Mouse (Mus musculus): ENCODE results near the gene Trhde. TPM values are rescaled to one million over a fixed set of nuclear protein-coding genes. Genes with fewer than 3 reads are reported as not detected.
A peak's percentile ranks its signal among the peaks of the same experiment; 100 is the strongest.

Gene Trhde
- polyA plus RNA-seq (2014; fragmentation: Nextera tagmentation; extraction: Ambion mirVana) = 0.37 and 0.53 TPM in 2 replicates

DNA sequence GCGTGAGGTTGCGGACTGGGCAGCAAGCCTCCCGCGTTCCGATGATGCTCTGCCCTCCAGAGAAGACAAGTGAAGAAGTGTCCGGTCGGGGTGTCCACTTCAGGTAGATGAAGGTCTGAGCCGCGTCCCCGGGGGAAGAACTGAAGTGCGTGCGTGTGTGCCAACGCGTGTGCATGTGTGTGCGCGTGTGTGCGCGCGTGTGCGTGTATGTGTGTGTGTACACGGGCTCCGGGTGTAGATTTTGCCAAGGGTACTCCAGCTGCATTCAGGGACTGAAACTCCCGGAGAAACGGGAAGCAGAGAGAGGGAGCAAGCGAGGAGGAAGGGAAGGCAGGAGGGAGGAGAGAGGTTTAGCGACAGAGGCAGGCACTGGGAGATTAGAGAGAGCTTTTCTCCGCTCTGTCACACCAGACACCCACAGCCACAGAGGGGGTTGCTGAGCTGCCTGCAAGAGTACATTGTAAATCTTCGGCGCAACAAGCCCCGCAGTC, at the start of gene Trhde:
Gene Trhde, minus strand, starts transcription at position 147 of the 491 bp plus-strand sequence.
- H3K4me1 ChIP-seq (replicated peaks; ENCODE audit: control insufficient read depth, insufficient read depth, low read length) = 0 out of 2 replicates have a peak, but pooled peaks cover 2% of the 10 kb centered on the region
- H3K4me2 ChIP-seq (ENCODE audit: low read depth, low read length, severe bottlenecking) = peak within 1 kb of the TSS; percentile 90
- H3K9me3 ChIP-seq (ENCODE audit: control insufficient read depth, low read length) = no peaks in the 10 kb centered on the region
- DNase-seq (ENCODE audit: low spot score) (peak; percentile 65), ATAC-seq (replicated peaks; ENCODE audit: low FRiP score) (peak; percentile 42)
- no peak within 1 kb of the TSS for H3K27ac ChIP-seq (ENCODE audit: low read depth, low read length)
- peaks cover 26% of the 10 kb centered on the region for H3K27me3 ChIP-seq (ENCODE audit: control insufficient read depth, insufficient read depth, low read length)
- H3K4me3 ChIP-seq (ENCODE audit: low read depth, low read length) = peak within 1 kb of the TSS; percentile 54
- under 1% methylated on average over 30 of the region's 30 CpGs for WGBS
- no peaks in the 10 kb centered on the region for H3K36me3 ChIP-seq (ENCODE audit: control insufficient read depth, insufficient read depth, low read length)
- peak within 1 kb of the TSS; percentile 53 for H3K9ac ChIP-seq (ENCODE audit: low read length)

DNA sequence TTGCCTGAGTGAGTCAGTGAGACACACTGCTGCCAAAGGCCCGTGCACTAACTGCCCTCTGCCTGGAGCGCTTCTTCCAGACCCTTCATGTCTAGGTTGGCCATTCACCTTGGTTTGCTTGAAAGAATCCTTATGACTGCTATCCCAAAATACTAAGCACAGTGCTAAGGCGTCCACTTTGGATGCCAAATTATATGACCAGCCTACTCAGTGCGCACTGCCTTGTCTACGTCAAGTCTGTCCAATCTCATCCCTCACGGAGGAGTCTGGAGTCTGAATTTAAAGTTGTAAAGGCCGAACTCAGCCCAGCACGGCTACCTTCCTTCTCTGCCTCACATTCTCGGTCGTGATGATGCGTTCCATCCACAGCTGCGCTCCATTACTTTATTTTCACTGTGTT, 39.9 kb upstream of the Trhde start:
- no peak overlapping the region for H3K27ac ChIP-seq (ENCODE audit: low read depth, low read length)
- H3K36me3 ChIP-seq (ENCODE audit: control insufficient read depth, insufficient read depth, low read length) = no peaks in the 10 kb centered on the region
- H3K4me3 ChIP-seq (ENCODE audit: low read depth, low read length) = no peak overlapping the region
- no peaks in the 10 kb centered on the region for H3K27me3 ChIP-seq (ENCODE audit: control insufficient read depth, insufficient read depth, low read length)
- DNase-seq (ENCODE audit: low spot score) (no peak), ATAC-seq (replicated peaks; ENCODE audit: low FRiP score) (no peak)
- no peak overlapping the region for H3K9ac ChIP-seq (ENCODE audit: low read length)
- 93% methylated on average over 12 of the region's 12 CpGs for WGBS
- no peaks in the 10 kb centered on the region for H3K4me1 ChIP-seq (replicated peaks; ENCODE audit: control insufficient read depth, insufficient read depth, low read length)
- no peaks in the 10 kb centered on the region for H3K9me3 ChIP-seq (ENCODE audit: control insufficient read depth, low read length)
- H3K4me2 ChIP-seq (ENCODE audit: low read depth, low read length, severe bottlenecking) = no peak overlapping the region

DNA sequence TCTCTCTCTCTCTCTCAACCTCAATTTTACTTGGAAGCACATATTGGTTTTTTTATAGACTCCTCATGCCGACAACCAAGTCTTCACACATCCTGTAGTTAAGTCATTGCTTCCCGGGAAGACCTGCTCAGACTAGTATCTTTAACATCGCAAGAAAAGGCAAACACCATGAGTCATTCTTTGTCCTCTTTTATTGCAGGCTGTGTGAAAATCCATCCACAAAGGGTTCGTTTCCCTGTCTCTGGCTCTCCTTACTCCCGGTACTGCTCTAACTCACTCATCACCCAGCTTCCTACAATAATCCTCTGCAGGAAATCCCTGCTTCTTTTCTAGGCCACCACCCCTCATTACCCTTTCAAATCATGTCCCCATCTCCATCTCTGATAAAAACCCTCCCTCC, 39.3 kb upstream of the Trhde start:
- DNase-seq (ENCODE audit: low spot score) (no peak), ATAC-seq (replicated peaks; ENCODE audit: low FRiP score) (no peak)
- WGBS = 73% methylated on average over 5 of the region's 5 CpGs
- H3K27ac ChIP-seq (ENCODE audit: low read depth, low read length) = no peak overlapping the region
- H3K4me3 ChIP-seq (ENCODE audit: low read depth, low read length) = no peak overlapping the region
- no peaks in the 10 kb centered on the region for H3K27me3 ChIP-seq (ENCODE audit: control insufficient read depth, insufficient read depth, low read length)
- no peaks in the 10 kb centered on the region for H3K9me3 ChIP-seq (ENCODE audit: control insufficient read depth, low read length)
- H3K36me3 ChIP-seq (ENCODE audit: control insufficient read depth, insufficient read depth, low read length) = no peaks in the 10 kb centered on the region
- no peak overlapping the region for H3K4me2 ChIP-seq (ENCODE audit: low read depth, low read length, severe bottlenecking)
- H3K4me1 ChIP-seq (replicated peaks; ENCODE audit: control insufficient read depth, insufficient read depth, low read length) = no peaks in the 10 kb centered on the region
- no peak overlapping the region for H3K9ac ChIP-seq (ENCODE audit: low read length)

DNA sequence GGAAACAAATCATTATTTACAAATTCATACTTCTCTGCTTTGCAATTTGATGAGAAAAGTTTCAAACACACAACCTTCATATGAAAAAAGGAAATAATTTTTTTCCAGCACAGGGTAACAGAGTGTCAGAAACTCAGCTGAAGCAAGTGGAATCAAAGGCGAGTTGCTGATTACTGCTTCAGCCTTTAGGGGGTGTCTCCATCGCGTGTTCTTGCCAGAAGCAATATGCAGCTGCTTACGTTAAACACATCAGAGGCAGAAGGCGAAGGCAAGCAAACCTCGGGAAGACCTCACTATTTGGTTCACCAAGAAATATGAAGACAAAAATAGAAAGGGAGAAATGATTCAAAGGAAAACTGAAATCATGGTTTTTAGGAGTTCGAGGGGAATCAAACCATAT, 29.2 kb upstream of the Trhde start:
- Histone ChIP-seq H3K4me3 (ENCODE audit: low read depth, low read length) (no peak overlapping the region), H3K9ac (ENCODE audit: low read length) (no peak overlapping the region), H3K4me2 (ENCODE audit: low read depth, low read length, severe bottlenecking) (no peak overlapping the region), H3K4me1 (replicated peaks; ENCODE audit: control insufficient read depth, insufficient read depth, low read length) (no peaks in the 10 kb centered on the region), H3K27me3 (ENCODE audit: control insufficient read depth, insufficient read depth, low read length) (no peaks in the 10 kb centered on the region), H3K9me3 (ENCODE audit: control insufficient read depth, low read length) (no peaks in the 10 kb centered on the region), H3K36me3 (ENCODE audit: control insufficient read depth, insufficient read depth, low read length) (no peaks in the 10 kb centered on the region), H3K27ac (ENCODE audit: low read depth, low read length) (no peak overlapping the region)
- ATAC-seq (replicated peaks; ENCODE audit: low FRiP score) = no peak
- WGBS = 53% methylated on average over 7 of the region's 7 CpGs
- no peak for DNase-seq (ENCODE audit: low spot score)

DNA sequence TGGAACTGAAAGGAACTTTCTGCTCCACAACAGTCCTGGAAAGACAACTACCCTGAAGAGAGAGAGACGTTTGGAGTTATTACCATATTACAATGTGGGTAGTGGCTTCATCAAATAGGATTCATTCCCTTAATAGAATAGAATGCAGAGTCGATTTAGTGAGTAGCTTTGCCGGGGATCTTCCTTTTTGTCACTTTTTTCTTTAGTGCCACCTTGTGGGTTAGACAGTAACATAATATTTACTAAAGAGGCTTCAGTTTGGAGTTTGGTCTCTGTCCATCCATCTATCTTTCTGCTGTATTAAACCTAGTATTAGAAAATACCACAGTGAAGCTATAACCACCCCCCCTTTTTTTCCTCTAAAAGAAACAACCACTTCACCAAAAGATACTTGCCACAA, 6.7 kb upstream of the Trhde start:
- Histone ChIP-seq H3K27me3 (ENCODE audit: control insufficient read depth, insufficient read depth, low read length) (no peaks in the 10 kb centered on the region), H3K36me3 (ENCODE audit: control insufficient read depth, insufficient read depth, low read length) (no peaks in the 10 kb centered on the region), H3K4me3 (ENCODE audit: low read depth, low read length) (no peak overlapping the region), H3K27ac (ENCODE audit: low read depth, low read length) (no peak overlapping the region), H3K4me1 (replicated peaks; ENCODE audit: control insufficient read depth, insufficient read depth, low read length) (no peaks in the 10 kb centered on the region), H3K9ac (ENCODE audit: low read length) (no peak overlapping the region), H3K4me2 (ENCODE audit: low read depth, low read length, severe bottlenecking) (no peak overlapping the region), H3K9me3 (ENCODE audit: control insufficient read depth, low read length) (no peaks in the 10 kb centered on the region)
- DNase-seq (ENCODE audit: low spot score) = no peak
- ATAC-seq (replicated peaks; ENCODE audit: low FRiP score) = no peak
- 58% methylated on average over 3 of the region's 3 CpGs for WGBS

DNA sequence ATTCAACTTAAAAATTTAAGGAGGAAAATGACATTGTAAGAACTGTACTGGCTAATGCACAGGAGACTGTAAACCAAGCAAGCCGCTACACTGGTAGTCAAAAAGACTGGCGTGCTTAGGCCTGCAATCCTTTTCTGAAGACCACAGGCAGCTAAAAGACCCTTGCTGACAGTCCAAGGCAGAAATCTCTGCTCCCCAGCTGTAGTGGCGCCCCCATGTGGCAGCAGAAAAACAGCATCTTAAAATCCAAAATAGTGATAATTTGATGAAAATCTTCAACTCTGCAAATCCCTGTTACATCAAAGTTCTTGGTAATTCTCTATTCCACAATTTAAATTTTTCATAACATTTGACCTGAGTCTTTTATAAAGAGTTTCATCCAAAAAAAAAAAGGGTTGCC, 3.8 kb upstream of the Trhde start:
- ATAC-seq (replicated peaks; ENCODE audit: low FRiP score) (no peak), DNase-seq (ENCODE audit: low spot score) (peak; percentile 63)
- no peaks in the 10 kb centered on the region for H3K9me3 ChIP-seq (ENCODE audit: control insufficient read depth, low read length)
- no peak overlapping the region for H3K9ac ChIP-seq (ENCODE audit: low read length)
- H3K36me3 ChIP-seq (ENCODE audit: control insufficient read depth, insufficient read depth, low read length) = no peaks in the 10 kb centered on the region
- H3K27me3 ChIP-seq (ENCODE audit: control insufficient read depth, insufficient read depth, low read length) = peaks cover 10% of the 10 kb centered on the region
- H3K27ac ChIP-seq (ENCODE audit: low read depth, low read length) = no peak overlapping the region
- 0 out of 2 replicates have a peak, but pooled peaks cover 2% of the 10 kb centered on the region for H3K4me1 ChIP-seq (replicated peaks; ENCODE audit: control insufficient read depth, insufficient read depth, low read length)
- WGBS = 26% methylated on average over 3 of the region's 3 CpGs
- no peak overlapping the region for H3K4me3 ChIP-seq (ENCODE audit: low read depth, low read length)
- no peak overlapping the region for H3K4me2 ChIP-seq (ENCODE audit: low read depth, low read length, severe bottlenecking)

DNA sequence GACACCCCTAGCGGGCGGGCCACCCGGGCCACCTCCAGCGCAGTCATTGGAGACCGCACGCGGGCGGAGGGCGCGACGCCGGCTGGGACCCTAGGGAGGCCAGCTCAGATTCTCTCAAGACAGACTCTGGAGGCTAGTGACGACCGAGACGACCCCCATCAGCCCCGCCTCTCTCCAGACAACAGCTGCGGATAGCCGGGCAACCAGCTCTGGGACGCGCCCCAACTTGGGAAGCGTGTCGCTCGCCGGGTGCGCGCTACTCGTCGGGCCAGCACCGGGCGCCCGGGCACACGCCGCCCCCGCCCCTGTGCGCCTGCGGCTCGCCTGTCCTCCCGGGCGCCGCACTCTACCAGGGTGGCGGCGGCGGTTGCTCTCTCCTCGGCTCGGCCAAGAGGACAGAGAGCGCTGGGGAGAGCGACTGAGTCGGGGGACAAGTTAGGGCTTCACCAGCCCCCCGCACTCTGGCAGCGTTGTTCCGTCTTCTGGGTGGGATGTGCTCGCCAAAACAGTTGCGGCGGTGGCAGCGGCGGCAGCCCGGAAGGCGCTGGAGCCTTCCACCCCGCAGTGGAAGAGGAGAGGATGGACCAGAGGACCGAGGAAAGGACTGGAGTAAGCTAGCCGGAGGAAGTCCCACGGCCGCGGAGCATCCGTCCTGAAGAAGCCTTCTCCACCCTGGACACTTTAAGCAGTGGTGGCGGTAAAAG, 498 bp downstream of the Trhde start:
- no peak overlapping the region for H3K27ac ChIP-seq (ENCODE audit: low read depth, low read length)

DNA sequence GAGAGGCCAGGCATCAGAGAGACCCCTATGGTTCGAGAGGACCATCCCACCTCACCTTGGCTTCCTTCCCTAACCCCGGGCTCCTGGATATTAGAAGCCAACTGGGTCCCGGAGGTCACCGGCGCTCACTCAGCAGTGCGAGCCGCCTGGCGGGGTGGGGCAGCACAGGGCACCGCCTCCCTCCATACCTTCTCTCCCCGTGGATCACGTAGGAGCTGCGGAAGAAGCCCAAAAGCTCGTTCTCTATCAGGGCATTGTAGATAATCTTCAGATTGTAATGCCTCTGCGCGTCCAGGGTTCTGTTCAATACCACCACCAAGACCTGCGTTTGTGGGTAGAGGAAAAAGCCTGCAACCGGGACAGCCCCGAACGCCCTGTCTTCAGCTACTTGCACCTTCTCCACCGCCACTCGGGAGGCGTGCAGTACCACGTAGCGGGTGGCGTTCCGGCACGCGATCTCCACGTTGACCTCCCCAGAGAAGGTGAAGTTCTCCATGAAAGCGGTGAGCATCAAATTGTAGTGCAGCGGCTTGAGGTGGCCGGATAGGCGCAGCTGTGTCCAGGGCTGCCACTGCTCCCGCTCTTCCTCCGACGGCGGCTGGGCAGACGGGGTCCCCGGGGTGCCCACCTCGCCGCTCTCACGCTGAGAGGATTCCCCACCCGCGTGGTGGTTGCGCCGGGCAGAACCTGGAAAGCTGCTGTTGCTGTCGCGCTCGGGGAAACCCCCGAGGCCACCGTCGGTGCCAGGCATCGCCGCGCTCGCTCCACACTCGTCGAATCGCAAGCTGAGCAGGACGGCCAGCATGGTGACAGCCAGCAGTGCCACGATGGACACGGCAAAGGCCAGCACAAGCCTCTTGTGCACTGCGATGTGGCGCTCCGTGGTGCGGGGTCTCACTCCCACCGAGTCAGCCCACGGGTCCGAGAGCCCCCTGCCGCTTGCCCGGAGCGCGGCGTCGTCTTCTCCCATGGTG, 1.5 kb downstream of the Trhde start:
- Histone ChIP-seq H3K27me3 (ENCODE audit: control insufficient read depth, insufficient read depth, low read length) (peaks cover 26% of the 10 kb centered on the region), H3K9ac (ENCODE audit: low read length) (no peak overlapping the region), H3K4me2 (ENCODE audit: low read depth, low read length, severe bottlenecking) (peak overlapping the region; percentile 90), H3K9me3 (ENCODE audit: control insufficient read depth, low read length) (no peaks in the 10 kb centered on the region), H3K36me3 (ENCODE audit: control insufficient read depth, insufficient read depth, low read length) (no peaks in the 10 kb centered on the region), H3K4me1 (replicated peaks; ENCODE audit: control insufficient read depth, insufficient read depth, low read length) (0 out of 2 replicates have a peak, but pooled peaks cover 2% of the 10 kb centered on the region), H3K27ac (ENCODE audit: low read depth, low read length) (no peak overlapping the region), H3K4me3 (ENCODE audit: low read depth, low read length) (peak overlapping the region; percentile 54)
- 7% methylated on average over 75 of the region's 75 CpGs for WGBS
- DNase-seq (ENCODE audit: low spot score) = peak; percentile 64
- peak; percentile 40 for ATAC-seq (replicated peaks; ENCODE audit: low FRiP score)

More for the DNA sequence above, 498 bp downstream of the Trhde start:
- WGBS = under 1% methylated on average over 59 of the region's 66 CpGs
- ATAC-seq (replicated peaks; ENCODE audit: low FRiP score) (peak; percentile 84), DNase-seq (ENCODE audit: low spot score) (peak; percentile 78)
- Histone ChIP-seq H3K36me3 (ENCODE audit: control insufficient read depth, insufficient read depth, low read length) (no peaks in the 10 kb centered on the region), H3K9ac (ENCODE audit: low read length) (peak overlapping the region; percentile 53), H3K27me3 (ENCODE audit: control insufficient read depth, insufficient read depth, low read length) (peaks cover 26% of the 10 kb centered on the region), H3K4me3 (ENCODE audit: low read depth, low read length) (peak overlapping the region; percentile 54), H3K9me3 (ENCODE audit: control insufficient read depth, low read length) (no peaks in the 10 kb centered on the region), H3K4me1 (replicated peaks; ENCODE audit: control insufficient read depth, insufficient read depth, low read length) (0 out of 2 replicates have a peak, but pooled peaks cover 2% of the 10 kb centered on the region), H3K4me2 (ENCODE audit: low read depth, low read length, severe bottlenecking) (peak overlapping the region; percentile 90)

All from forebrain, embryonic 11.5 days (tissue).